Mouse (Mus musculus) thymus, postnatal 25 days (tissue): ENCODE measurements around the gene Decr2.
A peak's percentile ranks its signal among the peaks of the same experiment; 100 is the strongest.
"Not testable (repeated sequence)": the region's sequence is repeated elsewhere in the genome, so short reads cannot be mapped to it uniquely, and the experiment has no call there.

Experiments
- DNase-seq: peaks from one replicate; pipeline ENCODE4 v3.0.0; 2022

Gene Decr2

GRCm38 (mm10) chr17:26089905-26090632 lies at the start of gene Decr2:
TSS of gene Decr2 (minus strand) at chr17:26090337.
- peak; percentile 85 for DNase-seq

GRCm38 (mm10) chr17:26138901-26139381 lies 48.8 kb upstream of the Decr2 start:
- DNase-seq = peak; percentile 68

- peak; percentile 96 for DNase-seq
These were observed 48.2 kb upstream of the Decr2 start, which contains the start of gene Axin1 for GRCm38 (mm10) chr17:26138239-26138836. TSS of gene Axin1 (plus strand) at chr17:26138688.

GRCm38 (mm10) chr17:26137751-26138130 lies 47.6 kb upstream of the Decr2 start:
- DNase-seq = no peak

- no peak for DNase-seq
These were observed 47.1 kb upstream of the Decr2 start for GRCm38 (mm10) chr17:26137106-26137750.

GRCm38 (mm10) chr17:26131856-26132853 lies 42.0 kb upstream of the Decr2 start:
- no peak for DNase-seq

- no peak for DNase-seq
These were observed 41.1 kb upstream of the Decr2 start for GRCm38 (mm10) chr17:26131062-26131732.

- no peak for DNase-seq
These were observed 35.1 kb upstream of the Decr2 start for GRCm38 (mm10) chr17:26125226-26125625.

GRCm38 (mm10) chr17:26124560-26124959 lies 34.4 kb upstream of the Decr2 start:
- DNase-seq = no peak

GRCm38 (mm10) chr17:26123267-26123684 lies 33.1 kb upstream of the Decr2 start, which contains the start of gene Mrpl28:
TSS of gene Mrpl28 (plus strand) at chr17:26123500.
- peak; percentile 85 for DNase-seq

GRCm38 (mm10) chr17:26122431-26123140 lies 32.4 kb upstream of the Decr2 start:
- DNase-seq = no peak

GRCm38 (mm10) chr17:26119766-26120710 lies 29.9 kb upstream of the Decr2 start:
- DNase-seq = peak; percentile 71

- no peak for DNase-seq
These were observed 26.5 kb upstream of the Decr2 start for GRCm38 (mm10) chr17:26116503-26117258.

GRCm38 (mm10) chr17:26115956-26116487 lies 25.9 kb upstream of the Decr2 start:
- no peak for DNase-seq

- no peak for DNase-seq
These were observed 25.2 kb upstream of the Decr2 start for GRCm38 (mm10) chr17:26115205-26115898.

GRCm38 (mm10) chr17:26114461-26114860 lies 24.3 kb upstream of the Decr2 start:
- DNase-seq = not testable (repeated sequence)

GRCm38 (mm10) chr17:26114061-26114460 lies 23.9 kb upstream of the Decr2 start:
- DNase-seq = no peak
